Mouse (Mus musculus): ENCODE measurements around the gene Ank.
"Not testable (repeated sequence)": the region's sequence is repeated elsewhere in the genome, so short reads cannot be mapped to it uniquely, and the experiment has no call there.

Gene Ank

GRCm38 (mm10) chr15:27467641-27468040 lies 1.2 kb downstream of the Ank start:
- DNase-seq (ENCODE audit: low spot score): no peak

- no peak for DNase-seq (ENCODE audit: low spot score)
Measured at GRCm38 (mm10) chr15:27468822-27469488, 2.5 kb downstream of the Ank start.

DNA sequence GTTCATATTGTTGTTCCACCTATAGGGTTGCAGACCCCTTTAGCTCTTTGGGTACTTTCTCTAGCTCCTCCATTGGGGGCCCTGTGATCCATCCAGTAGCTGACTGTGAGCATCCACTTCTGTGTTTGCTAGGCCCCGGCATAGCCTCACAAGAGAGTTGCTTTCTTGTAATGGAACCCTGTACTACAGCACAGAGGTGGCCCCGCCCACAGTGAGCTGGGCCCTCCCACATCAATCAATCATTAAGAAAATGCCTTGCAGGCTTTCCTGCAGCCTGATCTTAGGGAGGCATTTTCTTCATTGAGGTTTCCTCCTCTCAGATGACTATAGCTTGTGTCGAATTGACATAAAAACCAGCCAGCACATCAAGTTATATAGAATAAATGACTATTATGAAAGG lies 3.9 kb downstream of the Ank start:
- DNase-seq (ENCODE audit: low spot score): not testable (repeated sequence)

- no peak for DNase-seq (ENCODE audit: low spot score)
Measured at GRCm38 (mm10) chr15:27472315-27472714, 5.8 kb downstream of the Ank start.

DNA sequence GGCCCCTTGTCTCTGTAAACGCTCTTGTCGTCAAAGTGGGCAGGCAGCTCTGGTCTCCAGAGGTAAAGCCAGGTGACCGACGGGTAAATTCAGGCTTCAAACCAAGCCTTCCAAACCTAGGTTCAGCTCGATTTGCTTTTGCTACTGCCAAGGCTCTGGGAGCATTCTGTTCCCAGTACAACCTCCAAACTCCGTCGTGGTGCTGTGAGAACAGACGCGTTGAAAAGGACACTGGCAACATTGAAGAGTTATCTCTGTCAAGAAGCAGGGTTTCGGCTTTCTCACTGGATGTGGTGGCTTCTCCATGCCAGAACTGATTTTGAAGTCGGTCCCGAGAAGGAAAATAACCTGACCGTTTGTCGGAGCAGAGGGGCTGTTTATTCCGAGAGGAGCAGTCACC lies 9.5 kb downstream of the Ank start:
- no peak for DNase-seq (ENCODE audit: low spot score)

- DNase-seq (ENCODE audit: low spot score): no peak
Measured at GRCm38 (mm10) chr15:27476671-27477070, 10.2 kb downstream of the Ank start.

DNA sequence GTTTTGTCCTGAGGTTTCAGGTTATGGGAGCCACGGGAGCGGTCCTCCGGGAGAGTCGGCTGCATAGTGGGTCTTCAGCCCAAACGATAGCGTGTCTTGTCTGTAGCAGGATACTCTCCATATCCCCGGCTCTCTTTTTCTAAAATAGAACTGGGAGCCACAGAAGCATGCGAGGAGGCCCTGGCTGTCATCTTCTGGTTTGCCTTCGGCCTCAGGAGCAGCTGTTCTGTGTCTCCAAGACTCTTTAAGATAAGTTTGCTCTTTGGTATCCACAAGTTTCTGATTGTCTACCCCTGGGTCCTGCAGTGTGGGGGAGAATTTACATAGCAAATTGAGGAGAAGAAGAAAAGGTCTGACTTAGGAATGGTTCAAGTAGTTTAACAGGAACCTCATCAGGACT lies 10.7 kb downstream of the Ank start:
- DNase-seq (ENCODE audit: low spot score): no peak

DNA sequence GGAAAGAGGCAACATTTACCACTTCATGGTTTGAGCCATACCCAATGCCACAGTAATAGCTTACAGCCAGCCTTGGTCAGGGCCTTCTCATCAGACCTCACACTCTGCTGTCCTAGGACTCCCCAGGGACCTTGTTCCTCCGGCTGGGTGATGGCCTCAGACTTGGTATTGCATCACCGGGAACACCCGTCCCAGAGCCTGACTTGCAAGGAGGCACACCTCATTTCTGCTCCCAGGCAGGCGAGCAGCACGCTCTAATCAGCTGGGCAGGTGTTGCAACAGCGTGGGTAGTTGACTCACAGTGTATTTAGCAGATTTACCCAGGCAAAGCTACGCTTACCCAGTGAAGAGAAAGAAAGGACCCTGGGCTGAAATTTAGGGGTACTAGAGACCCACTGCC lies 11.2 kb downstream of the Ank start:
- DNase-seq (ENCODE audit: low spot score): peak; percentile 19

DNA sequence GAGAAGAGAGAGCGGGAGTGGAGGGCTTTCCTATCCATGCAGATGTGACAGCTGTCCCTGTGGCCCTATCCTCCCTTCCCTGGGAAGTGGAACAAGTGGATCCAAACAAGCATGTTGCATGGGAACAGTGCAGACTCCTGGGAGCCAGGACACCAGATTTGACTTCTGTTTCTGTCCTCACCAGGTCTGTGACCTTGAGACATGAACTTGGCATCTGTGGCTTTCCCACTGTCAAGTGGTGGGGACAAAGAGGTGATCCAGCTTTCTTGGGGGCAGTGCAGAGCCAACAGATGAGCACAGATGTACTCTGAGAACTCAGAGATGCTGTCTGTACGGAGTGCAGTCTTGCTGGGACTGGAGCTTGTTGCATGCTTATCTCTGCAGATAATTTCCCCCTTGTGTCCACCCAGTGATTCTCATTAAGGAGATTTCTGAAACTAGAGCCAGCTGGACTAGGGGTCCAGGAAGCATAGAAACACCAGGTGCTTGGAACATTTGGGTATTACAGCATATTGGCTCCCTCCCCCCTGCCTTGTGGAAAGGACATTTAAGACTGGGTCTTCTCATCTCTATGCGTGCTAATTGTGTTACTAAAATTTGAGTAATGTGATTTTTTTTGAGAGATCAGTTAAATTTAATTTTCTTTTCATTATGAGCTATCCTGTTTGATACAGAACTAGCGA lies 14.0 kb downstream of the Ank start:
- no peak for DNase-seq (ENCODE audit: low spot score)

- no peak for DNase-seq (ENCODE audit: low spot score)
Measured at GRCm38 (mm10) chr15:27481956-27482355, 15.5 kb downstream of the Ank start.

- DNase-seq (ENCODE audit: low spot score): no peak
Measured at GRCm38 (mm10) chr15:27483183-27483582, 16.7 kb downstream of the Ank start.

DNA sequence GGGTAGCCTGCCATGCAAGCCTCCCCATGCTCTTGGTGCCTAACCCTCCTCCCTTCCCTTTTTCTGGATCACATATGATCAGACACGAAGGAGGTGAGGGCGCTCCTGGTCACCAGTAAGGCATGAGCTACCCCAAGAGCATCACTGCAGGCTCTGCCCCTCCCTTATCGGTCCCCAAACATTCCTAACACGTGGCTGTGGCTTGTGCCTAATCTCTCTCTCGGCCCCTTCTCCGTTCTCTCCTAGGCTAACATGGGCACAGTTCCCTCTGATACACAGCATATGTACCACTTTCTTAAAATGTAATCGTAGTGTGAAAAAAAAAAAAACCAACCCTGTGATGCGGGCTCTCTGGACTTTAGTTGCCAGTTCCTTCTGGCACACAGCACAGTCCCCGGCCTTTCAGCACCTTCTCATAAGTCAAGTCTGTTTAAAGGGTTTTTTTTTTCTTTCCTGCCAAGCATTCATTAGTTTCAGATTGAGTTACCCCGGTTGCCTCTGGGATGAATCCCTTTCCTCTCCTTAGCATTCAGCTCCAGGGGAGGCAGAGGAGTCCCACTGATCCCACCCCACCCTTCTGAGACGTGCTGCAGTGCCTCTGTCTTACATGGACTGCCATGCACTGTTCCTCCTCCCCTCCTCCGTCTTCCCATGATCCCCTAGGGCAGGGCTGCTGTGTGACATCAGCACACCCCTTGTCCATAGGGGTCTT lies 19.2 kb downstream of the Ank start:
- no peak for DNase-seq (ENCODE audit: low spot score)

DNA sequence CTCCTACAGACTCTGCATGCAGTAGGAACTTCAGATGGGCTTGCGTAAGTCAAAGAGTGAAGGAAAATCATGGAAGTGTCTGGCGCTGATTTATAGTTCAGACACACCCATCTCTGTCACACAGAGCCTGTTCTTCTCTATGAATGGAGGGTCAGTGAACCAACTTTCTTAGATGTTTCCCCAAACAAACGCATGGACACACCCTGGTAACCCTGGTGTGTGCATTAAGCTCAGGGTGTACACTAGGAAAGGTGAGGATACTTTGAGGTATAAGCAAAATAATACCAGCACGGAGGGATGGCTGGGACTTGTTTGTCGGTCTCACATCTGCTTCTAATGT lies 19.8 kb downstream of the Ank start:
- DNase-seq (ENCODE audit: low spot score): no peak

DNA sequence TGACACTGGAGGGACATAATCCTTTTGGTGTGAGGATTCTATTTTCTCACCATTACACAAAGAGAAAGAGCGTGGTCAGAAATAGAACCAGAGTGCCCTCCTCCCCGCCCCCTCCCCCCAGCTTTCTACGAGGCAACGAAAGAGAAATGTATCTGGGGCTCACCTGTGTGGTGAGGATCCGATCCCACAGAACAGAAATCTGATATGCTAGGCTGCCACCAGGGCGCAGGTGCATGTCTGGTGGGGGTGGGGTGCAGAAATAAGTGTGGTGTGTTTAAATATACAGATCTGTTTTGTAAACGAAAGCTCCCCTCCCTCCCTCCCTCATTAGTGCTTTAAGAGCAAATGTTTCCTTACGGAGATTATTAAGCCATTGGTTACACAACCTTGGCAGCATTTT lies 20.6 kb downstream of the Ank start:
- DNase-seq (ENCODE audit: low spot score): no peak

DNA sequence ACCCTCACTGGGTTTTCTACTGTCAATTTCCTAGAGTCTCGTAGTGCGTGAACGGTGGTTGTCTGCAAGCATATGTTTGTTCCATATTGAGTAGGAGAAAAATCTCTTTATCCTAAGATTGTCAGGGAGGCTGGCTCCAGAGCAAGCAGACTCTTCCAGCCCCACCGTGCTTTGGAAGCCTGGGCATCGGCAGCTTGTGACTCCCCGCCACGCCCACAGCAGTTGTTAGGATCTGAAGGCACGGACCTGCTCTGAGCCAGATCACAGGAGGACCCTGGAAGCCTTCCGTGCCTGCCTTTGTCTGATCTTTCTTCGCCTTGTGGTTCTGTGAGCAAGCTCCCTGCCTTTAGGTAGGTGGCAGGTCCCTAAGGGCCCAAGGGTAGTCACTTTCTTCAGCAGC lies 21.6 kb downstream of the Ank start:
- DNase-seq (ENCODE audit: low spot score): no peak

DNA sequence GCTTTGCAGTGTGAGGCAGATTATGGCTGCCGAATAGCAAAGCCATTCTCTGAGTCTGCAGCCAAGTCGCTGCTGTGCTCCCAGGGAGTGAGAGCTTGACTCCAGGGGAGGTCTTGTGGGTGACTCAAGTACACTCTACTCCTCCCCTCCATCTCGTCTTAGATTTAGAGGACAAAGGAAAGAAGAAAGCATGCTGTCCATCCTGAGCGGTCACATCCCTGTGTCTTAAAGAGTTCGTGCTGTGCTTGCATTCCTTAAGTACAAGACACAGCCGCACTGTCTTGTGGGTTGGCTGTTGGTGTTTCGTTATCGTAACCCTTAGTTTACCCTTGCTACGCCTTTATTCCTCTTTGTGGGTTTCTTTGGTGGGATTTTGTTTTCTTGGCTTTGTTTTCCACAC lies 24.2 kb downstream of the Ank start:
- no peak for DNase-seq (ENCODE audit: low spot score)

DNA sequence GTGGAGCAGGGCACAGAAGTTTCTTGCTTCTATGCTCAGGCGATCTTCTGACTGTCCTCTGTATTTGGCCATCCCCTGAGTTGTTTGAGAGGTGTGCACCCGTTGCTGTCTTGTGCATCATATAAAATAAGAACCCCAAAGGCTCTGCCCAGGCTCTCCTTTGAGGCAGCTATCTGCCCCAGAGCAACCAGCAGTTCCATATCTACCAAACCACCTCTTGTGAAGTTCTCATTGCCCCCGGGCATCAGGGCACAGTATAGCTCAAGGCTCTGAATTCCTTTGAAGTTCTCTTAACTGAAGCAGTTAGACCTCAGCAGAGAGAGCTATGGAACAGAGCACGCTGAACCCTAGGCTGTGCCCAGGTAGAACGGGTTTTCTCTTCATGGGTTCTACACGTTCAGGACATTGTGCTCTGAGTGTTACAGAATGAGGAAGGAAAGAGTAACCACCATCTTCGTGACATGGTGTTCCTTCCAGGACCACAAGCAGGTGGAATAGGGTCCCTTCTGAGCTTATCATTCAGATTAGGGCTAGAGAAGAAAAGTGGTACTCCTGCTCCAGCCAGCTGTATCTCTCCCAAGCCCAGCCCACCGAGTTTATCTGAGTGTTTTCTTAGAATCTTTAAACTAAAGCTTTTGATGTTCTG lies 25.1 kb downstream of the Ank start:
- DNase-seq (ENCODE audit: low spot score): no peak

DNA sequence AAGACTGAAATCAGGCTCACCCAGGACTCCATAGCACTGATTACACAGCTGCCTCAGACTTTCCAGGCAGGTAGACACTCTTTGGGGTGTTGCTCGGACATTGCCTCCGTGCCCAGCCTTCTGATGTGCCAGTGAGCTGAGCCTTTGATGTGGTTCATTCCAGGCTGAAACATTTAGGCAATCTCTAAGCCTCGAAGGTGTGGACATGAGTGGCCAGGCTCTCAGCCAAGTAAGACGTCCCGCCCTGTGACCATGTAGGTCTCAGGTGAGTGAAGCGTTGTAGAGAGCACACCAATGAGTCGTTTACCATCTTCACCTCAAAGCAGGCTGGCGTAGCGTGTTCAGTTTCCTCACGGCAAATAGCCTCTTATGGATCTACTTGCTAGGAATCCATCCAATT lies 25.7 kb downstream of the Ank start:
- no peak for DNase-seq (ENCODE audit: low spot score)

- no peak for DNase-seq (ENCODE audit: low spot score)
Measured at GRCm38 (mm10) chr15:27492734-27493133, 26.3 kb downstream of the Ank start.

DNA sequence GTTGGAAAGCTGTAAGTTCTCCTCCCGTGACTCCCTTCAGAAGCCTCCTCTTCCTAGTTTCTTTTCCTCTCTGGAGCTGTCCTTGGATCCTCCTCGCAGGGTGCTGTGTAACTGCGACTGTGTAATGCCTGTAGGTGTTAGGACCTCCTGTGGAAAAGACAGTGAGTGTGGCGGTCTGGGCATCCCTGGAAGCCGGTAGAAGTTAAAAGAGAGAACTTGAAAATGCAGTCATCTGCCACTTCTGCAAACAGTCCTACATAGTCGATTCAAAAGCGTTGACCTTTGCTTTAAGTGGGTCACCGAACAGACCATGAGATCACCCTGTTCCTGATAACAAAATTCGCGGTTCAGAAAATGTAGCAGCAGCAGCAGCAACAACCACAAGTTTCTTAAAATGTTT lies 27.0 kb downstream of the Ank start:
- DNase-seq (ENCODE audit: low spot score): no peak

DNA sequence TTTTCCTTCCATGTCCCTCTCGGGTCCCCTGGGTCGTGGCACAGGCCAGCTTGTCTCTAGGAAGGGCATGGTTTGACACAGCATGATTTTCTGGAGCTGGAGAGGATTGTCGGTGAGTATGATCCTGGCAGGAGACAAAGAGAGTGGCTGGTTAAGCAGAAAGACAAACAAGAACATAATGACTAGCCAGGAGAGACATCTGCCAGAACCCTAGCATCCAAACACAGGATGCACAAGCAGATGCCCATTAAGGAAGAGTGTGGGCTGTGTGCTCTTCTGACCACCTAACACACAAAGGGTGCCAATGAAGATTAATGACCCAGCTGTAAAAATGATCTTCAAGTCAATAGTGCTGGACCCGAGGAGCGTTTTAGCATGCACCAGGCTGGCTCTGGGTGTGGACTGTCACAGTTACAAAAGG lies 29.5 kb downstream of the Ank start:
- no peak for DNase-seq (ENCODE audit: low spot score)

GRCm38 (mm10) chr15:27496596-27497299 lies 30.3 kb downstream of the Ank start:
- DNase-seq (ENCODE audit: low spot score): no peak

All from urinary bladder, postnatal 25 days (tissue).